Mouse (Mus musculus) lung, embryonic 14.5 days (tissue): ENCODE data around the gene Zxdb. TPM values are rescaled to one million over a fixed set of nuclear protein-coding genes. Genes with fewer than 3 reads are reported as not detected.

Experiments used
- ATAC-seq: fragments of 200-750 bp; cut with Nextera tagmentation; 2 replicates; pipeline ENCODE4 v1.8.0; 2017; ENCODE audit warnings: mild to moderate bottlenecking, moderate TSS enrichment, moderate library complexity; ENCODE audit not compliant: insufficient read depth
- DNase-seq: peaks from one replicate; pipeline ENCODE4 v3.0.0-alpha.2; 2015
- H3K27ac ChIP-seq: fragments of 300-500 bp; sonication (generic); 2 replicates; pipeline ENCODE4 v1.5.1; 2014; ENCODE audit warnings: low read depth, mild to moderate bottlenecking, moderate library complexity
- H3K27me3 ChIP-seq: fragments of 300-500 bp; sonication (generic); 2 replicates; pipeline ENCODE4 v1.6.1; 2014; ENCODE audit warnings: low read length, control low read depth; ENCODE audit not compliant: insufficient read depth
- H3K36me3 ChIP-seq: fragments of 300-500 bp; sonication (generic); 2 replicates; pipeline ENCODE4 v1.6.1; 2014; ENCODE audit warnings: control low read depth; ENCODE audit not compliant: insufficient read depth
- H3K4me1 ChIP-seq: fragments of 300-500 bp; sonication (generic); 2 replicates; pipeline ENCODE4 v1.6.1; 2014; ENCODE audit warnings: antibody characterized with exemption, control low read depth; ENCODE audit not compliant: insufficient read depth
- H3K4me2 ChIP-seq: fragments of 300-500 bp; sonication (generic); 2 replicates; pipeline ENCODE4 v1.6.1; 2014; ENCODE audit warnings: mild to moderate bottlenecking
- H3K4me3 ChIP-seq: fragments of 300-500 bp; sonication (generic); 2 replicates; pipeline ENCODE4 v1.5.1; 2014; ENCODE audit warnings: low read depth, low read length
- H3K9ac ChIP-seq: fragments of 300-500 bp; sonication (generic); 2 replicates; pipeline ENCODE4 v1.6.1; 2014
- H3K9me3 ChIP-seq: fragments of 300-500 bp; sonication (generic); 2 replicates; pipeline ENCODE4 v1.6.1; 2016; ENCODE audit warnings: low read depth, low read length, control low read depth
- CTCF ChIP-seq: IDR thresholded peaks from 2 replicates; pipeline ENCODE4 v1.5.1; 2016; ENCODE audit warnings: antibody characterized with exemption, low read depth
- WGBS: fragments of 180-500 bp; shearing (Covaris S2); extraction: QIAGEN DNeasy Blood & Tissue Kit; methylation state at CpG from one replicate; pipeline ENCODE4 v1.1.7; 2014; 5-methylcytosine and 5-hydroxymethylcytosine counted together
- polyA plus RNA-seq: library from polyadenylated mRNA; unstranded; fragments of >200 nt; fragmentation: Nextera tagmentation; extraction: Ambion mirVana; gene quantifications from 2 replicates; pipeline ENCODE4 v1.2.1, GENCODE M21; 2014

The Zxdb gene
- polyA plus RNA-seq, 1 experiment from 2014 or later, result 2.4 TPM

- no peak for ATAC-seq
- no peak for DNase-seq
- no peak overlapping the region for H3K27ac ChIP-seq
- H3K9ac ChIP-seq, result no peak overlapping the region
- H3K4me1 ChIP-seq, result no peaks in the 10 kb centered on the region
- TF ChIP-seq CTCF, result no peak
- no peaks in the 10 kb centered on the region for H3K27me3 ChIP-seq
- no peak overlapping the region for H3K4me2 ChIP-seq
- no peaks in the 10 kb centered on the region for H3K36me3 ChIP-seq
- no peak overlapping the region for H3K4me3 ChIP-seq
- no peaks in the 10 kb centered on the region for H3K9me3 ChIP-seq
Measured at GRCm38 (mm10) chrX:94731596-94731995, 7.2 kb downstream of the Zxdb start.

- no peak for TF ChIP-seq CTCF
- Histone ChIP-seq H3K4me1 (no peaks in the 10 kb centered on the region), H3K4me3 (no peak overlapping the region), H3K36me3 (no peaks in the 10 kb centered on the region), H3K9me3 (no peaks in the 10 kb centered on the region), H3K4me2 (no peak overlapping the region), H3K27me3 (no peaks in the 10 kb centered on the region), H3K27ac (no peak overlapping the region), H3K9ac (no peak overlapping the region)
- ATAC-seq (no peak), DNase-seq (no peak)
- 75% methylated on average over 5 of the region's 5 CpGs for WGBS
Measured at GRCm38 (mm10) chrX:94753733-94754132, 29.4 kb downstream of the Zxdb start.

GRCm38 (mm10) chrX:94759959-94760358, 35.6 kb downstream of the Zxdb start:
- DNase-seq, result peak; percentile 62
- 0% methylated on average over 1 of the region's 1 CpGs for WGBS

GRCm38 (mm10) chrX:94773876-94774275, 49.5 kb downstream of the Zxdb start:
- H3K36me3 ChIP-seq, result no peaks in the 10 kb centered on the region
- no peak overlapping the region for H3K9ac ChIP-seq
- TF ChIP-seq CTCF, result no peak
- H3K4me2 ChIP-seq, result no peak overlapping the region
- H3K27me3 ChIP-seq, result no peaks in the 10 kb centered on the region
- DNase-seq (no peak), ATAC-seq (no peak)
- no peaks in the 10 kb centered on the region for H3K9me3 ChIP-seq
- H3K4me1 ChIP-seq, result no peaks in the 10 kb centered on the region
- H3K4me3 ChIP-seq, result no peak overlapping the region
- H3K27ac ChIP-seq, result no peak overlapping the region
- 95% methylated on average over 34 of the region's 34 CpGs for WGBS

More at GRCm38 (mm10) chrX:94759959-94760358, 35.6 kb downstream of the Zxdb start:
- Histone ChIP-seq H3K9ac (no peak overlapping the region), H3K9me3 (no peaks in the 10 kb centered on the region), H3K4me2 (no peak overlapping the region), H3K4me1 (no peaks in the 10 kb centered on the region), H3K4me3 (no peak overlapping the region), H3K27ac (no peak overlapping the region), H3K27me3 (no peaks in the 10 kb centered on the region), H3K36me3 (no peaks in the 10 kb centered on the region)
- TF ChIP-seq CTCF, result no peak
- peak; percentile 81; the same call in 1 of the 2 replicates for ATAC-seq

Other genes starting within 250 kb of the Zxdb start
- gene Maged1, start 182.4 kb upstream of the Zxdb start, polyA plus RNA-seq, result 701 and 707 TPM in 2 replicates
- gene Gspt2, start 88.5 kb upstream of the Zxdb start, polyA plus RNA-seq, result 2.5 and 2.7 TPM in 2 replicates